Mouse (Mus musculus) olfactory bulb, adult 2 months (tissue): Measurements from ENCODE around the gene Tmem97.

Source experiments
- CTCF ChIP-seq: fragments of 200-500 bp; IDR thresholded peaks from 2 replicates; pipeline ENCODE4 v1.5.1; 2012; ENCODE audit warnings: low read depth, mild to moderate bottlenecking, low read length, moderate library complexity; ENCODE audit not compliant: insufficient read depth
- POLR2A ChIP-seq: fragments of 200-500 bp; IDR thresholded peaks from 2 replicates; pipeline ENCODE4 v1.6.1; 2012; ENCODE audit warnings: mild to moderate bottlenecking, low read depth, low read length, moderate library complexity; ENCODE audit not compliant: insufficient read depth

- no peak for TF ChIP-seq CTCF
- no peak for TF ChIP-seq POLR2A
These were observed 54.7 kb downstream of the Tmem97 start for GRCm38 (mm10) chr11:78495904-78496303.
